Mouse (Mus musculus): ENCODE measurements at regions not wholly inside any gene's neighbourhood (a gene's known extent, or its start where the extent isn't known, plus 50 kb on each side); places are given as distances from the start of the nearest gene placed in this dataset.
A peak's percentile ranks its signal among the peaks of the same experiment; 100 is the strongest.

DNA sequence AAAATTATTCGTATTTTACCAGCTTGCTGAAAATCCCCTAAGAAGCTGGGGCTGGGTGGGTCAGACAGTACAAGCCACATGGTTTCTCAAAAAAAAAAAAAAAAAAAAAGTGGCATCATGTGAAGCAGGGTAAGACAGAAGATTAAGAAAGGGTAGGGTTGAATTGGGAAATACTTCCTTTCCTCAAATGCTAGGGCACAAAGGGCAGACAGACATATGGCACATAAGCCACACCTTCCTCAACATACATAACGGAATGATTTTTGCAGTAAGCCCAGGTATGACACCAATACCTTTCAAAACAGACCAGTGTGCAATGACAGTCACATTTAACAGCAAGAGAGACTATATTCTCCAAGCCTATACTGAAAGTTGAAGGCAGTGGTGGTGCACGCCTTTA, 347.8 kb downstream of the Gsdmc2 start:
- Histone ChIP-seq H3K27me3 (ENCODE audit: control insufficient read depth, insufficient read depth, low read length) (no peaks in the 10 kb centered on the region), H3K4me1 (ENCODE audit: control insufficient read depth, insufficient read depth, low read length) (no peaks in the 10 kb centered on the region), H3K4me2 (replicated peaks; ENCODE audit: low read depth, low read length) (no peak overlapping the region), H3K36me3 (ENCODE audit: control insufficient read depth, insufficient read depth, low read length) (no peaks in the 10 kb centered on the region), H3K9me3 (ENCODE audit: control insufficient read depth, low read depth, low read length) (no peaks in the 10 kb centered on the region), H3K9ac (replicated peaks; ENCODE audit: low read depth, low read length) (no peak overlapping the region), H3K4me3 (ENCODE audit: low read depth, low read length) (no peak overlapping the region), H3K27ac (ENCODE audit: low read length) (no peak overlapping the region)
- ATAC-seq (ENCODE audit: insufficient number of reproducible peaks, insufficient read depth, low FRiP score, low read depth), result no peak
- WGBS, result 91% methylated on average over 3 of the region's 3 CpGs

DNA sequence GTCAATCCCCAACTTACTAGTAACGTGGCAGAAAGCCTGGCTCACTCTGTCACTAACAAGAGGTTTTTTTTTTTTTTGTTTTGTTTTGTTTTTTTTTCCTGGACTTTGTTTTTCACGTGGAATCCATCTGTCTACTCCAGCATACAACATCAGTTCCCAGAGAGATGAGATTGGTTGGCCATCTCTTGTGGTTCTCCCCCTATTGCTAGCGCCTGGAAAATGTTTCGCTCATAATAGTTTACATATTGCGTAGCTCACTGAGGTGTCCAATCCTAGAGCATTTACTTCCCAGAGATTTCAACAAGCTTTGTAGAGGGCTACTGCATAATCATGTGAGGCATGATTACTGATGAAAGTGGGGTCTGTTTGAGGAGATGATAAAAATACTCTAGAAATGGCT, 360.1 kb downstream of the Gsdmc2 start:
- 45% methylated on average over 5 of the region's 5 CpGs for WGBS
- no peak; the same call in 1 of the 2 replicates for ATAC-seq (ENCODE audit: insufficient number of reproducible peaks, insufficient read depth, low FRiP score, low read depth)

DNA sequence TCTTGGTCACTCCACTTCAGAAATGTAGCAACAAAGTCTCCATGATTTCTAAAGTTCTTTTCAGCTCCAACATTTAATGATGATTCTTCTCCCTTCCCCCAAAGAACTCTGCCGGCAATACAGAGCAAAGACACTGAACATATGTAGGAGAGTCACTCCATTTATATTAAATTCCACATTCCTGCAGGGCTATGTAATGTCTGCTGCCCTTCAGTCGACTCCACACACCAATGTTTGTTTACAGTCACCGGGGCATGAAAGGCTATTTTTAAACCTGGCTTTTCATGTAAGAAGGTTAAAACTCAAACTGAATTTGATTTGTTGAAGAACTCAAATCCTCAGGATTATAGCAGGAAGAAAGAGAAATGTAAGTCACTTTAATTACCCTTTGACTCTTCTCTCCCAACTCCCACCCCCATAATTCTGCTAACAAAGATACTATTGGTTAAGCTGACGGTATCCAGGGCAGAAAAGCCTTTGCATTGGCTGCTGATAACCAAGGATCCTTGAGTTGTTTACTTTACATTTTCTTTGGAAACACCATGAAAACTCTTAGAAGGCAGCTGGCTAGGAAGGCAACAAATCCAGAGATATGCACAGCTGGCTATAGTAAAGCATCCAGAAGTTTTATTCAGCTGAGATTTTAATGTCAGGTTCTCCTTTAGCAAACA, 360.6 kb downstream of the Gsdmc2 start:
- Histone ChIP-seq H3K4me2 (replicated peaks; ENCODE audit: low read depth, low read length) (no peak overlapping the region), H3K27me3 (ENCODE audit: control insufficient read depth, insufficient read depth, low read length) (no peaks in the 10 kb centered on the region), H3K27ac (ENCODE audit: low read length) (peak overlapping the region; percentile 17; the same call in 1 of the 2 replicates), H3K9me3 (ENCODE audit: control insufficient read depth, low read depth, low read length) (no peaks in the 10 kb centered on the region), H3K9ac (replicated peaks; ENCODE audit: low read depth, low read length) (no peak overlapping the region), H3K4me1 (ENCODE audit: control insufficient read depth, insufficient read depth, low read length) (no peaks in the 10 kb centered on the region), H3K4me3 (ENCODE audit: low read depth, low read length) (no peak overlapping the region), H3K36me3 (ENCODE audit: control insufficient read depth, insufficient read depth, low read length) (no peaks in the 10 kb centered on the region)
- ATAC-seq (ENCODE audit: insufficient number of reproducible peaks, insufficient read depth, low FRiP score, low read depth), result peak; percentile 91
- WGBS, result under 1% methylated on average over 4 of the region's 4 CpGs

More for the DNA sequence above, 360.1 kb downstream of the Gsdmc2 start:
- no peaks in the 10 kb centered on the region for H3K9me3 ChIP-seq (ENCODE audit: control insufficient read depth, low read depth, low read length)
- H3K9ac ChIP-seq (replicated peaks; ENCODE audit: low read depth, low read length), result no peak overlapping the region
- peak overlapping the region; percentile 17; the same call in 1 of the 2 replicates for H3K27ac ChIP-seq (ENCODE audit: low read length)
- H3K27me3 ChIP-seq (ENCODE audit: control insufficient read depth, insufficient read depth, low read length), result no peaks in the 10 kb centered on the region
- H3K4me3 ChIP-seq (ENCODE audit: low read depth, low read length), result no peak overlapping the region
- no peaks in the 10 kb centered on the region for H3K4me1 ChIP-seq (ENCODE audit: control insufficient read depth, insufficient read depth, low read length)
- no peak overlapping the region for H3K4me2 ChIP-seq (replicated peaks; ENCODE audit: low read depth, low read length)
- no peaks in the 10 kb centered on the region for H3K36me3 ChIP-seq (ENCODE audit: control insufficient read depth, insufficient read depth, low read length)

DNA sequence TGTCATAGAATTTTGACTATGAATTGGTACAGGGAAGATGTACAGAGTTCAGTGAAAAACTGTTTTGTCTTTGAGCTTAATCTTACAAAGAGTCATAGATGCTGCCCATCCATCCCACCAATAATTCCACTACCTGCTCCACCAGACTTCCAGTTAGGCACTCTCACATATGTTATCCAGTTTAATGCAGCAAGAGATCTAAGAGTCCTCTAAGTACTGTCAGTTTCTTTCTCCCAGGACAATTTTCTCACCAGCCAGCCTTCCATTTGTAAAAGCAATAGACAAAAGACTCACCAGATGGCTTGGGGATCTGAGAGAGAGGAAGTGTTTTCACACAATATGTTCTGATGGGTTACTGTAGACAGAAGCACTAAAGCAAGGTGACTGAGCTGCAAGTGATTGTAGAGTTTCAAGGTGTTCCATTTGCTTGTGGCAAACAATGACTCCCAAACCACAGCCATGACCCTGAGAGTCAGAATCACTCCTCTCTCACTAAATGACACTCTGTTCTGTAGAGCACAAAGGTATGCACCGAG, 365.6 kb downstream of the Gsdmc2 start:
- no peaks in the 10 kb centered on the region for H3K9me3 ChIP-seq (ENCODE audit: control insufficient read depth, low read depth, low read length)
- H3K27ac ChIP-seq (ENCODE audit: low read length), result no peak overlapping the region
- H3K9ac ChIP-seq (replicated peaks; ENCODE audit: low read depth, low read length), result no peak overlapping the region
- H3K4me3 ChIP-seq (ENCODE audit: low read depth, low read length), result no peak overlapping the region
- no peak for ATAC-seq (ENCODE audit: insufficient number of reproducible peaks, insufficient read depth, low FRiP score, low read depth)
- H3K27me3 ChIP-seq (ENCODE audit: control insufficient read depth, insufficient read depth, low read length), result no peaks in the 10 kb centered on the region
- H3K4me2 ChIP-seq (replicated peaks; ENCODE audit: low read depth, low read length), result no peak overlapping the region
- H3K36me3 ChIP-seq (ENCODE audit: control insufficient read depth, insufficient read depth, low read length), result no peaks in the 10 kb centered on the region
- no peaks in the 10 kb centered on the region for H3K4me1 ChIP-seq (ENCODE audit: control insufficient read depth, insufficient read depth, low read length)
- 59% methylated on average over 1 of the region's 1 CpGs for whole genome bisulfite sequencing

DNA sequence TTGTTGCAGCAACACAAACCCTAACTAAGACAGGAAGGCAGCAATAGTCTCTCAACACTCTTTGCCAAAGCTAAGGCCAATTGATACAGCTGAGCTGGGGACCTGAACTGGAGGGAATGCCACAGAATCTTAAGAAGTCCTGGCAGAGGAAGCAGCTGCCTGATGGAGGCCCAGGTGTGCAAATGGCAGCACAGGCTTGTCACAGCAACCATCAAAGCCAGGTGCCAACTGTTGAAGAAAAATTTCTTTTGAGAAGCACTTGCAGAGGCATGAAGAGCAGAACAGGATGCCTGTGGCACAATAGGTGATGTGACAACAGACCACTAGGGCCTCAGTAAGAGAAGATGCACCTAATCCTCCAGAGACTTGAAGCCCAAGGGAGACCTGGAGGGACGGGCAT, 378.1 kb downstream of the Gsdmc2 start:
- Histone ChIP-seq H3K4me3 (ENCODE audit: low read depth, low read length) (no peak overlapping the region), H3K27me3 (ENCODE audit: control insufficient read depth, insufficient read depth, low read length) (no peaks in the 10 kb centered on the region), H3K36me3 (ENCODE audit: control insufficient read depth, insufficient read depth, low read length) (no peaks in the 10 kb centered on the region), H3K4me1 (ENCODE audit: control insufficient read depth, insufficient read depth, low read length) (no peaks in the 10 kb centered on the region), H3K9me3 (ENCODE audit: control insufficient read depth, low read depth, low read length) (no peaks in the 10 kb centered on the region), H3K4me2 (replicated peaks; ENCODE audit: low read depth, low read length) (no peak overlapping the region), H3K9ac (replicated peaks; ENCODE audit: low read depth, low read length) (no peak overlapping the region), H3K27ac (ENCODE audit: low read length) (no peak overlapping the region)
- ATAC-seq (ENCODE audit: insufficient number of reproducible peaks, insufficient read depth, low FRiP score, low read depth), result no peak
- WGBS, result 83% methylated on average over 1 of the region's 1 CpGs

DNA sequence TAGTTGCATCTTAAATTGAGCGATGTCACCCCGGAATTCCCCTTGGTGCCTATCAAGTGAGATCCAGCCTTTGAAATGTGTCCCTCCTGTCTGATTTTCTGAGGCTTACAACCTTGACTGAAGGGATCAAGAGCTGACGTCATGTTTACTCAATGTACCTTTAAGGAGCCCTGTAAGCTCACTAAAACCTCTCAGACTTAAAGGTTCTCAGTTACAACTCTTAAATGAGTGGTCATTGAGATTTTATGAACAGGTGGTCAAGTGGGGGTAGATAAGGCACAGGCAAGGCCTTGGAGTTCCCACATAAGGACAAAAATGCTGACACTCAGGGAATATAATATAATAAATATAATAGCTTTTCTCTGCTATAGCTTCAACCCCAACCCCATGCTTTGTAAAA, 392.4 kb downstream of the Gsdmc2 start:
- ATAC-seq (ENCODE audit: insufficient number of reproducible peaks, insufficient read depth, low FRiP score, low read depth), result no peak
- Histone ChIP-seq H3K4me3 (ENCODE audit: low read depth, low read length) (no peak overlapping the region), H3K9me3 (ENCODE audit: control insufficient read depth, low read depth, low read length) (no peaks in the 10 kb centered on the region)

DNA sequence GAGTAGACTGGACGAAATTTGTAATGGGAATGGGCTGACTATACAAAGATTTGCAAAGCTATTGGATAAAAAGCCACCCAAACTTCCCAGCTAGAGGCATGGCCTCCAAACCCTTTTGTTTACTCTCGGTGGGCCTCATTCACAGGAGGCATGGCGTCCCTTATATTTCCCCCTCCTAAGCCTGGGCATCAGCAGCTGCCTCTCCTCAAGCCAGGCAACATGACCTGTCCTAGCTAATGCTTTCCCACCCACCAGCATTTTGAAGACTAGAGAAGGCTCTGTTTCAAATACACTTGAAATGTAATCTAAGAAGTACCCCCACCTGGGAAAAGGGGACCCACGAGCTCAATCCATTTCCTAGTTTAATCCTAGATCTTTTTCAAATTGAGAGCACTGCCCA, 398.7 kb downstream of the Gsdmc2 start:
- H3K4me1 ChIP-seq (ENCODE audit: control insufficient read depth, insufficient read depth, low read length), result no peaks in the 10 kb centered on the region
- H3K27ac ChIP-seq (ENCODE audit: low read length), result no peak overlapping the region
- H3K27me3 ChIP-seq (ENCODE audit: control insufficient read depth, insufficient read depth, low read length), result no peaks in the 10 kb centered on the region
- no peak overlapping the region for H3K9ac ChIP-seq (replicated peaks; ENCODE audit: low read depth, low read length)
- no peaks in the 10 kb centered on the region for H3K36me3 ChIP-seq (ENCODE audit: control insufficient read depth, insufficient read depth, low read length)
- no peaks in the 10 kb centered on the region for H3K9me3 ChIP-seq (ENCODE audit: control insufficient read depth, low read depth, low read length)
- no peak overlapping the region for H3K4me3 ChIP-seq (ENCODE audit: low read depth, low read length)
- 40% methylated on average over 4 of the region's 4 CpGs for WGBS
- no peak overlapping the region for H3K4me2 ChIP-seq (replicated peaks; ENCODE audit: low read depth, low read length)
- ATAC-seq (ENCODE audit: insufficient number of reproducible peaks, insufficient read depth, low FRiP score, low read depth), result no peak

More for the DNA sequence above, 392.4 kb downstream of the Gsdmc2 start:
- Histone ChIP-seq H3K4me2 (replicated peaks; ENCODE audit: low read depth, low read length) (no peak overlapping the region), H3K27ac (ENCODE audit: low read length) (no peak overlapping the region), H3K4me1 (ENCODE audit: control insufficient read depth, insufficient read depth, low read length) (no peaks in the 10 kb centered on the region), H3K9ac (replicated peaks; ENCODE audit: low read depth, low read length) (no peak overlapping the region), H3K27me3 (ENCODE audit: control insufficient read depth, insufficient read depth, low read length) (no peaks in the 10 kb centered on the region), H3K36me3 (ENCODE audit: control insufficient read depth, insufficient read depth, low read length) (no peaks in the 10 kb centered on the region)
- WGBS, result 72% methylated on average over 3 of the region's 3 CpGs

DNA sequence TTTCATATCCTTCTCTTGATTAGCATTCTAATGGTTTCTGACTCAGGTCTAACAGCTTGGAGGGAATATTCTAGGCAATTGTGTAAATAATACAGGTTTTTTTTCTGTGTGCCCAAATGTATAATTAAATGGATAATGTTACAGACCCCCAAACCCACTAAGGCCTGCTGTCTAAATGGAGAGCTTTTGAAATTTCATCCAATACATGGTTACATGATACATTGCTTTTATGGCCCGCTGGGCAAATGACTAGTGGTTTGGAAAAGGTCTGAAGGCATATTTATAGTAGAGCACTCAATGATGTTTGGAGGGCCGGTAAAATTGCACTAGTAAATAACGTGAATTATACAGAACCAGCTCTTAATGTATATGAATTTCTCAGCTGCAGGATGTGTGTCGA, 400.0 kb downstream of the Gsdmc2 start:
- no peak overlapping the region for H3K9ac ChIP-seq (replicated peaks; ENCODE audit: low read depth, low read length)
- no peaks in the 10 kb centered on the region for H3K9me3 ChIP-seq (ENCODE audit: control insufficient read depth, low read depth, low read length)
- H3K4me2 ChIP-seq (replicated peaks; ENCODE audit: low read depth, low read length), result no peak overlapping the region
- no peaks in the 10 kb centered on the region for H3K4me1 ChIP-seq (ENCODE audit: control insufficient read depth, insufficient read depth, low read length)
- H3K27ac ChIP-seq (ENCODE audit: low read length), result no peak overlapping the region
- 57% methylated on average over 4 of the region's 4 CpGs for WGBS
- ATAC-seq (ENCODE audit: insufficient number of reproducible peaks, insufficient read depth, low FRiP score, low read depth), result no peak
- no peaks in the 10 kb centered on the region for H3K27me3 ChIP-seq (ENCODE audit: control insufficient read depth, insufficient read depth, low read length)
- H3K36me3 ChIP-seq (ENCODE audit: control insufficient read depth, insufficient read depth, low read length), result no peaks in the 10 kb centered on the region
- H3K4me3 ChIP-seq (ENCODE audit: low read depth, low read length), result no peak overlapping the region
